Mouse (Mus musculus): Measurements from ENCODE around the gene Sppl2b. TPM values are rescaled to one million over a fixed set of nuclear protein-coding genes. Genes with fewer than 3 reads are reported as not detected.

The Sppl2b gene
- polyA plus RNA-seq, 1 experiment = not detected

GRCm38 (mm10) chr10:80842334-80842733 is 12.7 kb upstream of the Sppl2b start:
- Histone ChIP-seq H3K27ac (ENCODE audit: insufficient read depth, low read depth, low read length) (no peak overlapping the region), H3K4me3 (ENCODE audit: insufficient read depth, low read depth, low read length) (no peak overlapping the region), H3K4me1 (ENCODE audit: control insufficient read depth, insufficient read depth, low read length) (peaks cover 41% of the 10 kb centered on the region)
- 77% methylated on average over 15 of the region's 15 CpGs for WGBS
- TF ChIP-seq CTCF (IDR thresholded peaks at IDR 0.05; ENCODE audit: insufficient read depth, low read depth, low read length) (no peak), POLR2A (IDR thresholded peaks at IDR 0.05; ENCODE audit: insufficient read depth, low read depth, low read length) (no peak)

- peak overlapping the region; percentile 49 for H3K4me3 ChIP-seq (ENCODE audit: insufficient read depth, low read depth, low read length)
- TF ChIP-seq POLR2A (IDR thresholded peaks at IDR 0.05; ENCODE audit: insufficient read depth, low read depth, low read length) (no peak), CTCF (IDR thresholded peaks at IDR 0.05; ENCODE audit: insufficient read depth, low read depth, low read length) (no peak)
- peaks cover 36% of the 10 kb centered on the region for H3K4me1 ChIP-seq (ENCODE audit: control insufficient read depth, insufficient read depth, low read length)
- no peak overlapping the region for H3K27ac ChIP-seq (ENCODE audit: insufficient read depth, low read depth, low read length)
- 7% methylated on average over 32 of the region's 32 CpGs for WGBS
These were observed 11.8 kb upstream of the Sppl2b start for GRCm38 (mm10) chr10:80843087-80843930.

GRCm38 (mm10) chr10:80843931-80844547 is 11.0 kb upstream of the Sppl2b start, which contains the start of gene Lingo3:
Gene Lingo3 (minus strand): TSS chr10:80844039.
- 4% methylated on average over 51 of the region's 51 CpGs for WGBS
- no peak within 1 kb of the TSS for H3K27ac ChIP-seq (ENCODE audit: insufficient read depth, low read depth, low read length)
- H3K4me3 ChIP-seq (ENCODE audit: insufficient read depth, low read depth, low read length) = peak within 1 kb of the TSS; percentile 49
- peaks cover 34% of the 10 kb centered on the region for H3K4me1 ChIP-seq (ENCODE audit: control insufficient read depth, insufficient read depth, low read length)
- TF ChIP-seq CTCF (IDR thresholded peaks at IDR 0.05; ENCODE audit: insufficient read depth, low read depth, low read length) (no peak), POLR2A (IDR thresholded peaks at IDR 0.05; ENCODE audit: insufficient read depth, low read depth, low read length) (no peak)

GRCm38 (mm10) chr10:80845055-80845693 is 9.9 kb upstream of the Sppl2b start:
- Histone ChIP-seq H3K4me1 (ENCODE audit: control insufficient read depth, insufficient read depth, low read length) (peaks cover 34% of the 10 kb centered on the region), H3K27ac (ENCODE audit: insufficient read depth, low read depth, low read length) (no peak overlapping the region), H3K4me3 (ENCODE audit: insufficient read depth, low read depth, low read length) (no peak overlapping the region)
- WGBS = 56% methylated on average over 8 of the region's 8 CpGs
- TF ChIP-seq CTCF (IDR thresholded peaks at IDR 0.05; ENCODE audit: insufficient read depth, low read depth, low read length) = no peak
- TF ChIP-seq POLR2A (IDR thresholded peaks at IDR 0.05; ENCODE audit: insufficient read depth, low read depth, low read length) = no peak

GRCm38 (mm10) chr10:80845732-80846131 is 9.3 kb upstream of the Sppl2b start:
- Histone ChIP-seq H3K4me3 (ENCODE audit: insufficient read depth, low read depth, low read length) (no peak overlapping the region), H3K27ac (ENCODE audit: insufficient read depth, low read depth, low read length) (no peak overlapping the region), H3K4me1 (ENCODE audit: control insufficient read depth, insufficient read depth, low read length) (peaks cover 34% of the 10 kb centered on the region)
- 24% methylated on average over 12 of the region's 12 CpGs for WGBS
- no peak for TF ChIP-seq POLR2A (IDR thresholded peaks at IDR 0.05; ENCODE audit: insufficient read depth, low read depth, low read length)
- no peak for TF ChIP-seq CTCF (IDR thresholded peaks at IDR 0.05; ENCODE audit: insufficient read depth, low read depth, low read length)

GRCm38 (mm10) chr10:80848571-80848970 is 6.5 kb upstream of the Sppl2b start:
- Histone ChIP-seq H3K4me1 (ENCODE audit: control insufficient read depth, insufficient read depth, low read length) (peaks cover 34% of the 10 kb centered on the region), H3K27ac (ENCODE audit: insufficient read depth, low read depth, low read length) (no peak overlapping the region), H3K4me3 (ENCODE audit: insufficient read depth, low read depth, low read length) (no peak overlapping the region)
- 26% methylated on average over 10 of the region's 10 CpGs for WGBS
- TF ChIP-seq CTCF (IDR thresholded peaks at IDR 0.05; ENCODE audit: insufficient read depth, low read depth, low read length) = no peak
- no peak for TF ChIP-seq POLR2A (IDR thresholded peaks at IDR 0.05; ENCODE audit: insufficient read depth, low read depth, low read length)

GRCm38 (mm10) chr10:80855749-80856073 is 636 bp downstream of the Sppl2b start:
- Histone ChIP-seq H3K4me1 (ENCODE audit: control insufficient read depth, insufficient read depth, low read length) (peaks cover 39% of the 10 kb centered on the region), H3K4me3 (ENCODE audit: insufficient read depth, low read depth, low read length) (peak overlapping the region; percentile 62), H3K27ac (ENCODE audit: insufficient read depth, low read depth, low read length) (no peak overlapping the region)
- WGBS = 16% methylated on average over 11 of the region's 11 CpGs
- no peak for TF ChIP-seq CTCF (IDR thresholded peaks at IDR 0.05; ENCODE audit: insufficient read depth, low read depth, low read length)
- TF ChIP-seq POLR2A (IDR thresholded peaks at IDR 0.05; ENCODE audit: insufficient read depth, low read depth, low read length) = no peak

- TF ChIP-seq POLR2A (IDR thresholded peaks at IDR 0.05; ENCODE audit: insufficient read depth, low read depth, low read length) (no peak), CTCF (IDR thresholded peaks at IDR 0.05; ENCODE audit: insufficient read depth, low read depth, low read length) (no peak)
- Histone ChIP-seq H3K4me3 (ENCODE audit: insufficient read depth, low read depth, low read length) (peak overlapping the region; percentile 62; the same call in 1 of the 2 replicates), H3K4me1 (ENCODE audit: control insufficient read depth, insufficient read depth, low read length) (peaks cover 39% of the 10 kb centered on the region), H3K27ac (ENCODE audit: insufficient read depth, low read depth, low read length) (no peak overlapping the region)
- 53% methylated on average over 3 of the region's 3 CpGs for WGBS
These were observed 1.2 kb downstream of the Sppl2b start for GRCm38 (mm10) chr10:80856267-80856666.

- Histone ChIP-seq H3K4me3 (ENCODE audit: insufficient read depth, low read depth, low read length) (no peak overlapping the region), H3K27ac (ENCODE audit: insufficient read depth, low read depth, low read length) (no peak overlapping the region), H3K4me1 (ENCODE audit: control insufficient read depth, insufficient read depth, low read length) (peaks cover 39% of the 10 kb centered on the region)
- 71% methylated on average over 5 of the region's 5 CpGs for WGBS
- TF ChIP-seq CTCF (IDR thresholded peaks at IDR 0.05; ENCODE audit: insufficient read depth, low read depth, low read length) (no peak), POLR2A (IDR thresholded peaks at IDR 0.05; ENCODE audit: insufficient read depth, low read depth, low read length) (no peak)
These were observed 1.8 kb downstream of the Sppl2b start for GRCm38 (mm10) chr10:80856908-80857307.

All from olfactory bulb, adult 2 months (tissue).